In the genomic region with DNA sequence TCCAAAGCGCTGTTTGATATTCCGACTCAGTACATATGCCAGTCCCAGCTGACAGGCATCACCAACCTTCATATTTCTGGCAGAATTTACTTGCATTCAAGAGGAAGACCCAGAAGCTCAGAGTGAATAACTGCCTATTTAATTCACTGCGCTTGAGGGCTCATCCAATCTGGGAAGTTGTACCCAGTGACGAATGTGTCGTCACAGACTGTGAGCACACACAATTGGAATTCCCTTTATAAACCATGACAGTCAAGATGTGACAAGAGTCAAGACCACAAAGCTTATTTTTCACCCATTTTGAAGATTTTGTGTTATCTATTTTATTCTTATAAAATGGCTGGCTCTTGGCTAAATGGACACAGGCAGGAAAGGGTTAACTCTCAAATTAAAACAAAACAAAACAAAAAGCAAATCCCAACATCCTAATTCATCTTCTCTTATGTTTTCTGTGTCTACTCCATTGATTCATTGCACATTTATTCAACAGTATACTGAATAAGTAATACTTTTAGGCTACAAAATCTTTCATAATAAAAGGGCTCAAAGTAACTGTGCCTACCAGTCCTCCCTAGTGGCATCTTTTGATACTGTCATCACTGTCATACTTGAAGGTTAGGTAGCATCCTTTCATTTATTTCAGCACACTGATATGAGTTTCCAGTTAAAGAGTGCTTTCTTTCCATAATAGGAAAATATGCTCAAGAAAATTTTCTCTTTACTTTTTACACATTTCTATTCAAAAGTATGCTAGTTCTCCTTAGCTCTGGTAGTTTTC, we compare ENCODE assay signal across 10 mouse cellular contexts. TPM values are rescaled to one million over a fixed set of nuclear protein-coding genes. Genes with fewer than 3 reads are reported as not detected.
A peak's percentile ranks its signal among the peaks of the same experiment; 100 is the strongest.
DNase-seq lines count a peak whose midpoint lies in the region; ATAC-seq and TF ChIP-seq lines count a peak whose summit lies in the region.
"Had no signal": no experiment of that assay in that cellular context is flagged by ENCODE, and none has a peak within 500 bp of the region (broad histone marks: within the 10 kb centered on the region; RNA-seq: fewer than 3 reads in every experiment).

No protein-coding gene starts in this region.

- TF ChIP-seq EP300 in stomach, postnatal 0 days (optimal IDR thresholded peaks at IDR 0.05): no peak

- ATAC-seq in stomach, embryonic 14.5 days (ENCODE audit: insufficient number of reproducible peaks, insufficient read depth, low FRiP score, low read depth): no peak
- ATAC-seq in stomach, postnatal 0 days (ENCODE audit: low FRiP score, low TSS enrichment): no peak
- ATAC-seq in limb, embryonic 11.5 days (ENCODE audit: insufficient number of reproducible peaks, low FRiP score, low TSS enrichment, low read depth): no peak
- no peak for ATAC-seq in stomach, embryonic 16.5 days (ENCODE audit: insufficient read depth, low FRiP score)
- ATAC-seq in monocyte, adult 5-6 weeks (replicated peaks; ENCODE audit: insufficient number of reproducible peaks, low FRiP score, low TSS enrichment, poor library complexity, severe bottlenecking): no peak

- peak overlapping the region; percentile 40 for H3K4me2 ChIP-seq in stomach, embryonic 14.5 days (replicated peaks; ENCODE audit: low read depth, low read length)
- no peak overlapping the region for H3K4me2 ChIP-seq in stomach, postnatal 0 days (replicated peaks; ENCODE audit: low read depth)
- peak overlapping the region; percentile 32; the same call in 1 of the 2 replicates for H3K4me2 ChIP-seq in limb, embryonic 11.5 days (ENCODE audit: low read depth, severe bottlenecking)
- H3K4me2 ChIP-seq in stomach, embryonic 16.5 days (ENCODE audit: low read depth, low read length): peak overlapping the region; percentile 44

- 83% methylated on average over 5 of the region's 5 CpGs for WGBS in stomach, embryonic 14.5 days
- WGBS in stomach, postnatal 0 days: 81% methylated on average over 5 of the region's 5 CpGs
- 92% methylated on average over 5 of the region's 5 CpGs for WGBS in limb, embryonic 11.5 days
- 84% methylated on average over 5 of the region's 5 CpGs for WGBS in stomach, embryonic 16.5 days

- H3K9ac ChIP-seq in stomach, embryonic 14.5 days (replicated peaks; ENCODE audit: low read depth, low read length): no peak overlapping the region
- H3K9ac ChIP-seq in stomach, postnatal 0 days (ENCODE audit: low read length): no peak overlapping the region
- H3K9ac ChIP-seq in limb, embryonic 11.5 days (ENCODE audit: low read length): no peak overlapping the region
- no peak overlapping the region; the same call in 1 of the 2 replicates for H3K9ac ChIP-seq in stomach, embryonic 16.5 days (ENCODE audit: low read length)

- TF ChIP-seq CTCF in stomach, postnatal 0 days (IDR thresholded peaks at IDR 0.05; ENCODE audit: low read depth): no peak

- DNase-seq in embryo, embryonic 10 days (ENCODE audit: low spot score): peak; percentile 16
- no peak for DNase-seq in embryo, embryonic 9.5 days (ENCODE audit: extremely low spot score)
- DNase-seq in stomach, postnatal 0 days (ENCODE audit: low spot score): no peak
- no peak for DNase-seq in limb, embryonic 11.5 days (ENCODE audit: low spot score)
- DNase-seq in cerebellum, postnatal 36 days: no peak
- DNase-seq: spleen, adult 18-20 months had no signal

- no peak overlapping the region for H3K4me3 ChIP-seq in stomach, embryonic 14.5 days (ENCODE audit: low read depth, low read length)
- H3K4me3 ChIP-seq in stomach, postnatal 0 days (ENCODE audit: low read depth, low read length): no peak overlapping the region
- no peak overlapping the region for H3K4me3 ChIP-seq in limb, embryonic 11.5 days (ENCODE audit: low read depth, low read length)
- peak overlapping the region; percentile 14 for H3K4me3 ChIP-seq in stomach, embryonic 16.5 days (replicated peaks; ENCODE audit: low read length)

- no peaks in the 10 kb centered on the region for H3K9me3 ChIP-seq in stomach, embryonic 14.5 days (ENCODE audit: control insufficient read depth, low read depth, low read length)
- no peaks in the 10 kb centered on the region for H3K9me3 ChIP-seq in stomach, postnatal 0 days (ENCODE audit: control insufficient read depth, low read length)
- no peaks in the 10 kb centered on the region for H3K9me3 ChIP-seq in limb, embryonic 11.5 days (ENCODE audit: control insufficient read depth, low read length)
- H3K9me3 ChIP-seq in stomach, embryonic 16.5 days (replicated peaks; ENCODE audit: control insufficient read depth, low read length): no peaks in the 10 kb centered on the region

- H3K4me1 ChIP-seq in stomach, embryonic 14.5 days (ENCODE audit: control insufficient read depth, insufficient read depth, low read length): peaks cover 17% of the 10 kb centered on the region
- no peaks in the 10 kb centered on the region for H3K4me1 ChIP-seq in stomach, postnatal 0 days (replicated peaks; ENCODE audit: control insufficient read depth, insufficient read depth)
- H3K4me1 ChIP-seq in limb, embryonic 11.5 days (ENCODE audit: control insufficient read depth, insufficient read depth, low read length): peaks cover 6% of the 10 kb centered on the region
- peaks cover 15% of the 10 kb centered on the region; the same call in 1 of the 2 replicates for H3K4me1 ChIP-seq in stomach, embryonic 16.5 days (ENCODE audit: control insufficient read depth, insufficient read depth, low read length)

- H3K27me3 ChIP-seq in stomach, embryonic 14.5 days (ENCODE audit: control insufficient read depth, insufficient read depth, low read length): no peaks in the 10 kb centered on the region
- no peaks in the 10 kb centered on the region for H3K27me3 ChIP-seq in stomach, postnatal 0 days (ENCODE audit: control insufficient read depth, insufficient read depth, low read length)
- H3K27me3 ChIP-seq in limb, embryonic 11.5 days (ENCODE audit: control insufficient read depth, insufficient read depth, low read length): no peaks in the 10 kb centered on the region
- H3K27me3 ChIP-seq in stomach, embryonic 16.5 days (ENCODE audit: control insufficient read depth, insufficient read depth, low read length): no peaks in the 10 kb centered on the region

- peaks cover 10% of the 10 kb centered on the region for H3K36me3 ChIP-seq in stomach, embryonic 14.5 days (ENCODE audit: control insufficient read depth, insufficient read depth, low read length)
- peaks cover 3% of the 10 kb centered on the region; the same call in 1 of the 2 replicates for H3K36me3 ChIP-seq in stomach, postnatal 0 days (ENCODE audit: control insufficient read depth, insufficient read depth, low read length)
- H3K36me3 ChIP-seq in limb, embryonic 11.5 days (ENCODE audit: control insufficient read depth, insufficient read depth, low read length): peaks cover 5% of the 10 kb centered on the region
- peaks cover 2% of the 10 kb centered on the region; the same call in 1 of the 2 replicates for H3K36me3 ChIP-seq in stomach, embryonic 16.5 days (ENCODE audit: control insufficient read depth, insufficient read depth, low read length)

- H3K27ac ChIP-seq in stomach, embryonic 14.5 days (ENCODE audit: low read length): no peak overlapping the region
- H3K27ac ChIP-seq in stomach, postnatal 0 days (replicated peaks): no peak overlapping the region
- no peak overlapping the region for H3K27ac ChIP-seq in limb, embryonic 11.5 days (replicated peaks; ENCODE audit: low read depth, low read length)
- no peak overlapping the region; the same call in 1 of the 2 replicates for H3K27ac ChIP-seq in stomach, embryonic 16.5 days (ENCODE audit: low read length)
- H3K27ac ChIP-seq: macrophage had no signal

RNA-seq across cellular contexts. Expression of a gene that starts 2.0 kb away (rescaled TPM):
- polyA plus RNA-seq in stomach, embryonic 14.5 days (2014; fragmentation: Nextera tagmentation; extraction: Ambion mirVana): 48.6 and 51.1 TPM in 2 replicates
- 9.1 and 10.0 TPM in 2 replicates for polyA plus RNA-seq in stomach, postnatal 0 days (2015; fragmentation: Nextera tagmentation; extraction: Ambion mirVana)
- polyA plus RNA-seq in limb, embryonic 11.5 days (2014; fragmentation: Nextera tagmentation; extraction: Ambion mirVana): 84.2 and 90.7 TPM in 2 replicates
- polyA plus RNA-seq in stomach, embryonic 16.5 days (2015; fragmentation: Nextera tagmentation; extraction: Ambion mirVana): 17.6 and 20.0 TPM in 2 replicates
- 0.97 TPM in 1 of 3 replicates, not detected in the others for total RNA-seq in monocyte, adult 5-6 weeks (2017)

RNA-seq across cellular contexts. Expression of a gene that starts 25.2 kb away (rescaled TPM):
- 0.55 and 0.73 TPM in 2 replicates for polyA plus RNA-seq in stomach, embryonic 14.5 days (2014; fragmentation: Nextera tagmentation; extraction: Ambion mirVana)
- 0.30 and 0.42 TPM in 2 replicates for polyA plus RNA-seq in stomach, postnatal 0 days (2015; fragmentation: Nextera tagmentation; extraction: Ambion mirVana)
- 0.43 and 0.68 TPM in 2 replicates for polyA plus RNA-seq in limb, embryonic 11.5 days (2014; fragmentation: Nextera tagmentation; extraction: Ambion mirVana)
- 0.35 and 0.57 TPM in 2 replicates for polyA plus RNA-seq in stomach, embryonic 16.5 days (2015; fragmentation: Nextera tagmentation; extraction: Ambion mirVana)
- total RNA-seq in monocyte, adult 5-6 weeks (2017): not detected in 3 replicates
- polyA plus RNA-seq: macrophage had no signal
